Mouse (Mus musculus) ES-Bruce4 (cell line): Measurements from ENCODE around the gene Pacrg.

ENCODE experiments used
- CTCF ChIP-seq: IDR thresholded peaks from one replicate; pipeline ENCODE4 v1.8.1; 2011; ENCODE audit warnings: low read depth, low read length
- EP300 ChIP-seq: IDR thresholded peaks from 2 replicates; pipeline ENCODE4 v1.6.1; 2011; ENCODE audit warnings: low read depth, low read length; ENCODE audit not compliant: insufficient read depth
- POLR2A ChIP-seq: IDR thresholded peaks from one replicate; pipeline ENCODE4 v1.8.1; 2011; ENCODE audit warnings: low read length; ENCODE audit not compliant: insufficient read depth

- TF ChIP-seq CTCF = no peak
- TF ChIP-seq POLR2A = no peak
- TF ChIP-seq EP300 = no peak
These were observed 384.1 kb downstream of the Pacrg start for GRCm38 (mm10) chr17:10455961-10456360.
